Mouse (Mus musculus) spleen, postnatal 0 days (tissue): Measurements from ENCODE around the gene Mrln. TPM values are rescaled to one million over a fixed set of nuclear protein-coding genes. Genes with fewer than 3 reads are reported as not detected.

Source experiments
- polyA plus RNA-seq: library from polyadenylated mRNA; unstranded; fragments of >200 nt; fragmentation: Nextera tagmentation; extraction: Ambion mirVana; gene quantifications from 2 replicates; pipeline ENCODE4 v1.2.1, GENCODE M21; 2015

The Mrln gene
- 0.49 TPM in 1 of 2 replicates, not detected in the other for polyA plus RNA-seq

GRCm38 (mm10) chr10:70204505-70205399, at the start of gene Mrln:
TSS of gene Mrln (plus strand) at chr10:70204664.

GRCm38 (mm10) chr10:70244921-70245558, 40.6 kb downstream of the Mrln start, which contains the start of gene Slc16a9:
TSS of gene Slc16a9 (plus strand) at chr10:70245100.

Other genes starting within 250 kb of the Mrln start
- gene Ccdc6, start 107.5 kb upstream of the Mrln start, polyA plus RNA-seq, result 15.2 and 16.7 TPM in 2 replicates
- 1.1 and 2.0 TPM in 2 replicates for gene Slc16a9, start 40.4 kb downstream of the Mrln start, polyA plus RNA-seq
- gene Fam13c, start 235.8 kb downstream of the Mrln start, polyA plus RNA-seq, result 3.3 and 3.7 TPM in 2 replicates